Mouse (Mus musculus) cerebellum, adult 18-20 months (tissue): ENCODE results near the gene U2af2.

Experiments
- DNase-seq, 2 experiments: peaks; one replicate each; pipeline ENCODE4 v3.0.0; 2021

The U2af2 gene

DNA sequence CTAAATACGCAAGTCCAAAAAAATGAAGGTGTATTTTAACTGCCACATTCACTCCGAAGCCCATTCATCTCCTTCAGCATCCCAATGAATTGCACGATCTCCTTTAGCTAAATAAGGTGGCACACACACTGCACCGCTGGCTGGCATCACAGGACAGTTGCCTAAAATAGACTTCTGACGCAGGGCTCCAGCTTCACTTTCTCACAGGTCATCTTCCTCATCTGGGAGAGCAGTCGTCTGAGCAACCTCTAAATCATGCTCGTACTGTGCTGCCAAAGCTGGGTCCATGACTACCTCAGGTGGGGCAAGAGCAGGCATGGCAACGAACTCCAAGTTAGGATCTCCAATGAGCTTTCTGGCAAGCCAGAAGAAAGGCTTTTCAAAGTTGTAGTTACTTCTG is 63.1 kb downstream of the U2af2 start:
- DNase-seq, result no peak

GRCm38 (mm10) chr7:5125549-5126406 is 63.8 kb downstream of the U2af2 start, which contains the start of gene Rasl2-9:
TSS of gene Rasl2-9 (minus strand) at chr7:5125950.
- DNase-seq, result peak; percentile 62 to 76
